Mouse (Mus musculus) lung, embryonic 14.5 days (tissue): ENCODE measurements at regions not wholly inside any gene's neighbourhood (a gene's known extent, or its start where the extent isn't known, plus 50 kb on each side); places are given as distances from the start of the nearest gene placed in this dataset.

Experiments used
- ATAC-seq: fragments of 200-750 bp; cut with Nextera tagmentation; 2 replicates; pipeline ENCODE4 v1.8.0; 2017; ENCODE audit warnings: mild to moderate bottlenecking, moderate TSS enrichment, moderate library complexity; ENCODE audit not compliant: insufficient read depth
- DNase-seq: peaks from one replicate; pipeline ENCODE4 v3.0.0-alpha.2; 2015
- H3K27ac ChIP-seq: fragments of 300-500 bp; sonication (generic); 2 replicates; pipeline ENCODE4 v1.5.1; 2014; ENCODE audit warnings: low read depth, mild to moderate bottlenecking, moderate library complexity
- H3K27me3 ChIP-seq: fragments of 300-500 bp; sonication (generic); 2 replicates; pipeline ENCODE4 v1.6.1; 2014; ENCODE audit warnings: low read length, control low read depth; ENCODE audit not compliant: insufficient read depth
- H3K36me3 ChIP-seq: fragments of 300-500 bp; sonication (generic); 2 replicates; pipeline ENCODE4 v1.6.1; 2014; ENCODE audit warnings: control low read depth; ENCODE audit not compliant: insufficient read depth
- H3K4me1 ChIP-seq: fragments of 300-500 bp; sonication (generic); 2 replicates; pipeline ENCODE4 v1.6.1; 2014; ENCODE audit warnings: antibody characterized with exemption, control low read depth; ENCODE audit not compliant: insufficient read depth
- H3K4me2 ChIP-seq: fragments of 300-500 bp; sonication (generic); 2 replicates; pipeline ENCODE4 v1.6.1; 2014; ENCODE audit warnings: mild to moderate bottlenecking
- H3K4me3 ChIP-seq: fragments of 300-500 bp; sonication (generic); 2 replicates; pipeline ENCODE4 v1.5.1; 2014; ENCODE audit warnings: low read depth, low read length
- H3K9ac ChIP-seq: fragments of 300-500 bp; sonication (generic); 2 replicates; pipeline ENCODE4 v1.6.1; 2014
- H3K9me3 ChIP-seq: fragments of 300-500 bp; sonication (generic); 2 replicates; pipeline ENCODE4 v1.6.1; 2016; ENCODE audit warnings: low read depth, low read length, control low read depth
- CTCF ChIP-seq: IDR thresholded peaks from 2 replicates; pipeline ENCODE4 v1.5.1; 2016; ENCODE audit warnings: antibody characterized with exemption, low read depth
- WGBS: fragments of 180-500 bp; shearing (Covaris S2); extraction: QIAGEN DNeasy Blood & Tissue Kit; methylation state at CpG from one replicate; pipeline ENCODE4 v1.1.7; 2014; 5-methylcytosine and 5-hydroxymethylcytosine counted together

DNA sequence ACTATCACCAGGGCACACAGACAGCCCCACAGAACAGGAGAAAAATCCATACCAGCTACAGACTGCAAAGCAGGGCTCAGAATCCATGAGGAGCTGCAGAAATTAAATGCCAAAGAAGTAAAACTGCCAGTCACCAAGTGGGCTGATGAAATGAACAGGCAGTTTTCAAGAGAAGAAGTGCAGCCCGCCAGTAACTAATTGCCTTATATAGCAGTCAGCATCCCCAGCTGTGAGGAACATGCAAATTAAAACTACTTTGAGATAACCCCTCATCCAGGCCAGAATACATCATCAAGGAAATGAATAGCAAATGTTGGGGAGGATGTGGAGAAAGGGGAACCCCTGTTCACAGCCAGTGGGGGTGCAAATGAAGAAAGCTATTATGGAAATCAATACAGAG is 177.3 kb upstream of the Zfp703 start:
- H3K9me3 ChIP-seq = no peaks in the 10 kb centered on the region
- 65% methylated on average over 1 of the region's 1 CpGs for WGBS
- DNase-seq (no peak), ATAC-seq (no peak)
- H3K9ac ChIP-seq = no peak overlapping the region
- H3K36me3 ChIP-seq = no peaks in the 10 kb centered on the region
- H3K4me1 ChIP-seq = peaks cover 3% of the 10 kb centered on the region; the same call in 1 of the 2 replicates
- TF ChIP-seq CTCF = no peak
- no peak overlapping the region for H3K4me2 ChIP-seq
- no peak overlapping the region for H3K27ac ChIP-seq
- peaks cover 29% of the 10 kb centered on the region for H3K27me3 ChIP-seq
- H3K4me3 ChIP-seq = no peak overlapping the region

- Histone ChIP-seq H3K4me2 (no peak overlapping the region), H3K4me3 (no peak overlapping the region), H3K9ac (no peak overlapping the region), H3K36me3 (no peaks in the 10 kb centered on the region), H3K4me1 (peaks cover 32% of the 10 kb centered on the region; the same call in 1 of the 2 replicates), H3K9me3 (no peaks in the 10 kb centered on the region), H3K27ac (no peak overlapping the region), H3K27me3 (peaks cover 47% of the 10 kb centered on the region)
- 26% methylated on average over 9 of the region's 9 CpGs for WGBS
- TF ChIP-seq CTCF = no peak
- DNase-seq (no peak), ATAC-seq (no peak)
Measured at GRCm38 (mm10) chr8:26804089-26804488, 173.0 kb upstream of the Zfp703 start.

DNA sequence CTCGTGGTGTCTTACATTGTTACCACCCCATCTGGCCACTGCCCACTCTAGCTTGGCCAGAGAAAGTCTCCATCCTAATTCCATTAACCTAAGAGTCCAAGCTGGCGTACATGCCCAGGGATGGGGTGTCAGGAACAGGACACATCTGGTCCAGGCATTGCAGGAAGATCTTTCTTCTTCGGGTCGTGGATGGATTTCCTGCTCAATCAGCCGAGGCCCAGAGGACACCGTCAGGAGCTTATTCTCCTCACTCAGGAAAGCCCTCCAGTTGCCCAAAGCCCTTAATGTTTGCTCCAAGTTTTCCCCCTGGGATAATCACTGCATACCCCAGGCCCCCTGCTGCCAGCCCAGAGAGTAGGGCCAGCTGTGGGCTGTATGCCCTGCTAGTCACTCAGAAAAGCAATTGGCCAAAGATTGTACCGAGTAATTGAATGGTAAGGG is 172.2 kb upstream of the Zfp703 start:
- peaks cover 32% of the 10 kb centered on the region; the same call in 1 of the 2 replicates for H3K4me1 ChIP-seq
- no peak overlapping the region; the same call in 1 of the 2 replicates for H3K27ac ChIP-seq

DNA sequence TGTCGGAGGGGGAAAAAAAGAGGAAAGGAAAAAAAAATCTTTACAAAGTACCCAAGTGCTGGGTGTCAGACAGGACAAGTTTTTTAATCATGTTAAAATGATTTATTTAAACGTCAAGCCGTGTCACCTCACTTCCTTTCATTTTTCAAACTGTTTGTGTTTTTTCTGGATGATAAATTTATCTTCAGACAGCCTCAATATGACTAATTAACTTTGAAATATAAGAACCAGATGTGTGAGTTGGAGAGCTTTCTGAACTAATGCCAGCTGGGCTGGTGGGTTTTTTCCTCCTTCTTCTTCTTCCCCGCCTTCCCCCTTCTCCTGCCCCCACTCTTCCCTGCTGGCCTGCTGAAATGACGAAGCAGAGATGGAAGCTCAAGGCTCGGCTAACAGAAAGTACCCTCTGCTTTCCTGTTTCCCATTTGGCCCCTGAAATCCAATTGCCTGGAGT is 171.7 kb upstream of the Zfp703 start:
- Histone ChIP-seq H3K4me2 (peak overlapping the region; percentile 36), H3K9me3 (no peaks in the 10 kb centered on the region), H3K36me3 (no peaks in the 10 kb centered on the region), H3K4me3 (no peak overlapping the region), H3K27ac (no peak overlapping the region; the same call in 1 of the 2 replicates), H3K27me3 (peaks cover 57% of the 10 kb centered on the region), H3K9ac (no peak overlapping the region), H3K4me1 (peaks cover 32% of the 10 kb centered on the region; the same call in 1 of the 2 replicates)
- no peak for TF ChIP-seq CTCF
- DNase-seq (peak; percentile 91), ATAC-seq (peak; percentile 75)
- WGBS = 5% methylated on average over 6 of the region's 6 CpGs

More for the DNA sequence above, 172.2 kb upstream of the Zfp703 start:
- Histone ChIP-seq H3K4me2 (peak overlapping the region; percentile 36), H3K9ac (no peak overlapping the region), H3K9me3 (no peaks in the 10 kb centered on the region), H3K27me3 (peaks cover 52% of the 10 kb centered on the region), H3K36me3 (no peaks in the 10 kb centered on the region), H3K4me3 (no peak overlapping the region)
- DNase-seq (peak; percentile 83), ATAC-seq (peak; percentile 64)
- 19% methylated on average over 7 of the region's 7 CpGs for WGBS
- no peak for TF ChIP-seq CTCF

DNA sequence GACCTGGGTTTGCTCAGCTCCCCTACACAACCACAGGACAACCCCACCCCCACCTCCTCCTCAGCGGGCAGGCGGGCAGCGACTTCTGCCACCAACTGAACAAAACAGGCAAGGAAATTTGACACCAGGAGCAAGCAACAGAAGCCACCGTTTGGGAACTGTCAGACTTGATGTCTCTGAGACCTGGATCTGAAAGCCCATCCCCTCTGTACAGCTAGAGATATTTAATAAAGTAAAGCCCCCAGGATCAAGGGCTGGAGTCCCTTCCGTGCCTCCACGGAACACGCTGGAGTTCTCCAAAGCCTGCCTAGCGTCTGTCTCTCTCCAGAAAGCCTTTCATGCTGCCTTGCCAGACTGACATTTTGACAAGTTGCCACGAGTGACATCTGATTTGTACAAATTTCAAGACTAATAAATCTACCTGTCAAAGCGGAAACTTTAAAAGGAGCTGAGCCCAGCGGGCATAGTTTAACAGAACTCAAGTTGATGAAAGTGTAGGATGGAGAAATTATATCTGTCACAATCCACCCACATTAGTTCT is 168.9 kb upstream of the Zfp703 start:
- Histone ChIP-seq H3K9me3 (no peaks in the 10 kb centered on the region), H3K4me2 (peak overlapping the region; percentile 27; the same call in 1 of the 2 replicates), H3K4me3 (no peak overlapping the region), H3K27me3 (peaks cover 50% of the 10 kb centered on the region), H3K9ac (no peak overlapping the region), H3K4me1 (peaks cover 46% of the 10 kb centered on the region; the same call in 1 of the 2 replicates), H3K36me3 (no peaks in the 10 kb centered on the region), H3K27ac (no peak overlapping the region)
- 18% methylated on average over 11 of the region's 11 CpGs for WGBS
- no peak for ATAC-seq
- TF ChIP-seq CTCF = no peak
- peak; percentile 41 for DNase-seq

DNA sequence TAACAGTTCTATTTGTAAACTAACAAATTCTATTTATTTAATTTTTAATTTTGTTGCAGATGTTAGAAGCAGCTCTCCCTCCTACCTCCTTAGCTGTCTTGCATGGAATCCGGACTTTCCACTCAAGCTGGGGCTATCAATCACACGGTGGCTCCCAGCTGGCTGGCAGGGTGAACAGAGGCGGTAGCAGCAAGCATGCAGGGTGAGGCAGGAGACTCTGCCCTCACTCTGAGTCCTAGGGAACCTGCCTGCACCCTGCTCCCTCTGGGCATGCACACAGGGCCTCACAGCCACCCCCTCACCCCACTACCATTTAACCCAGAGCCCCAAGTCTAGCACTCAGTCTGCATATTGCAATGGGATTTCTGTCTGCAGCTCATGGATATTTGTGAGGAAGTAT is 168.4 kb upstream of the Zfp703 start:
- no peak overlapping the region for H3K4me2 ChIP-seq
- no peak overlapping the region; the same call in 1 of the 2 replicates for H3K9ac ChIP-seq
- WGBS = 21% methylated on average over 3 of the region's 3 CpGs
- H3K36me3 ChIP-seq = no peaks in the 10 kb centered on the region
- peaks cover 45% of the 10 kb centered on the region for H3K27me3 ChIP-seq
- ATAC-seq (no peak), DNase-seq (peak; percentile 39)
- peaks cover 46% of the 10 kb centered on the region; the same call in 1 of the 2 replicates for H3K4me1 ChIP-seq
- no peaks in the 10 kb centered on the region for H3K9me3 ChIP-seq
- no peak for TF ChIP-seq CTCF
- H3K4me3 ChIP-seq = no peak overlapping the region
- no peak overlapping the region for H3K27ac ChIP-seq

DNA sequence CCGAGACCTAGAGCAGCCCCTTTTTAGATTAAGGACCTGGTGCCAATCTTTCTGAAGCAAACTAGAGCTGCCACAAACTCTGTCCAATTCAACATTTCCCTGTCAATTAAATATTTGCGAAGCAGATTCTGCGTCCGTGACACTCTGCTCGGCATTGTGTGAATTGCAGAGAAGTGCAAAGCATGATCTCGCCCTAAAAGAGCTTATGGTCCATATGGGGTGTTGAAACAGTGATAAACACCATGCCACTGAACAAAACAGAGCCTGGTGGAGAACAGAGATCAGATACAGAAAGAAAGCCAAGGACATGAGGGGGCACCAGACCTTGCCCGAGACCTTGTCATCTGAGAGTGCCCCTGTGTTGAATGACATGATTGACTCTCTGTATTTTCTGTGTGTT is 167.2 kb upstream of the Zfp703 start:
- Histone ChIP-seq H3K36me3 (no peaks in the 10 kb centered on the region), H3K4me1 (peaks cover 41% of the 10 kb centered on the region; the same call in 1 of the 2 replicates), H3K4me2 (no peak overlapping the region), H3K27me3 (peaks cover 43% of the 10 kb centered on the region), H3K4me3 (no peak overlapping the region), H3K9ac (no peak overlapping the region), H3K27ac (no peak overlapping the region), H3K9me3 (no peaks in the 10 kb centered on the region)
- 70% methylated on average over 7 of the region's 7 CpGs for WGBS
- no peak for TF ChIP-seq CTCF
- ATAC-seq = no peak
- no peak for DNase-seq
